Mouse (Mus musculus) spleen, adult 2 months (tissue): Measurements from ENCODE around the gene Pomc. TPM values are rescaled to one million over a fixed set of nuclear protein-coding genes. Genes with fewer than 3 reads are reported as not detected.
A peak's percentile ranks its signal among the peaks of the same experiment; 100 is the strongest.

Source experiments
- DNase-seq, 2 experiments: peaks; one replicate each; pipeline versions ENCODE4 v3.0.0 to v3.0.0-alpha.2; 2012 to 2021; ENCODE audit warnings: low spot score in 2 of 2, low read depth in 1 of 2
- H3K27ac ChIP-seq: fragments of 200-500 bp; 2 replicates; pipeline ENCODE4 v1.5.1; 2012; ENCODE audit warnings: low read length, inconsistent platforms; ENCODE audit not compliant: insufficient read depth
- H3K27me3 ChIP-seq: fragments of 200-500 bp; 2 replicates; pipeline ENCODE4 v1.6.1; 2012; ENCODE audit warnings: mild to moderate bottlenecking, moderate library complexity, low read length, inconsistent platforms; ENCODE audit not compliant: control insufficient read depth, insufficient read depth
- H3K36me3 ChIP-seq: fragments of 200-500 bp; 2 replicates; pipeline ENCODE4 v1.6.1; 2012; ENCODE audit warnings: mild to moderate bottlenecking, low read length, inconsistent platforms; ENCODE audit not compliant: control insufficient read depth, insufficient read depth
- H3K4me1 ChIP-seq: fragments of 200-500 bp; 2 replicates; pipeline ENCODE4 v1.6.1; 2011; ENCODE audit warnings: inconsistent platforms; ENCODE audit not compliant: control insufficient read depth, insufficient read depth, insufficient read length
- H3K4me3 ChIP-seq: fragments of 200-500 bp; 2 replicates; pipeline ENCODE4 v1.5.1; 2011; ENCODE audit warnings: mild to moderate bottlenecking, inconsistent platforms; ENCODE audit not compliant: insufficient read depth, insufficient read length; ENCODE audit errors: extremely low read depth
- CTCF ChIP-seq: fragments of 200-500 bp; IDR thresholded peaks from 2 replicates; pipeline ENCODE4 v1.5.1; 2011; ENCODE audit warnings: mild to moderate bottlenecking, inconsistent platforms; ENCODE audit not compliant: insufficient read depth, insufficient read length, insufficient replicate concordance; ENCODE audit errors: extremely low read depth
- POLR2A ChIP-seq: fragments of 200-500 bp; IDR thresholded peaks from 2 replicates; pipeline ENCODE4 v1.6.1; 2011; ENCODE audit warnings: low read depth, low read length, inconsistent platforms
- WGBS: fragments of 180-500 bp; shearing (Covaris S2); methylation state at CpG from one replicate; pipeline ENCODE4 v1.1.7; 2018; 5-methylcytosine and 5-hydroxymethylcytosine counted together
- polyA plus RNA-seq: library from polyadenylated mRNA; depleted of rRNA; stranded (reverse); fragments of >200 nt; gene quantifications from 2 replicates; pipeline ENCODE4 v1.2.3, GENCODE M21; 2012

The Pomc gene
- polyA plus RNA-seq, 1 experiment, result 0.44 TPM

DNA sequence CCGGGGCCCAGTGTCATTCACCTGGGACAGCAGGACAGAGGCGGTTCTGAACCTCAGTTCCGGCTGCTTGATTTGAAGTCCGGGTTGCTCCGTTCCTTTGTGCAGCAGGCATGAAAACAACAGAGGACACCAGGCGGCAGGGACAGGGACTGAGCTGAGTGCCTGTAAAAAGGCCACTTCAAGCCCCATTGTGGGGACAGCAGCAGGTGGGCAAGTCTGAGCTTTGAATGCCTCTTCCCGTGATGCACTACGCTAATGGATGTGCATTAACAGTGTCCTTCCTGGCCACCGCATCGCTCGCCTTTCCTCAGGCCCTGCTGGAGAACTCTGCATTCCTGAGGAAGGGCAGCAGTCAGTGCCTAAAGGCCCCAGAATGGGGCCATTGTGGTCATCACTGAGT lies 12.7 kb upstream of the Pomc start:
- H3K4me1 ChIP-seq, result no peaks in the 10 kb centered on the region
- TF ChIP-seq POLR2A (no peak), CTCF (no peak)
- no peaks in the 10 kb centered on the region for H3K36me3 ChIP-seq
- no peak overlapping the region for H3K27ac ChIP-seq
- DNase-seq, result no peak
- no peak overlapping the region for H3K4me3 ChIP-seq
- H3K27me3 ChIP-seq, result no peaks in the 10 kb centered on the region
- 76% methylated on average over 11 of the region's 11 CpGs for WGBS

- Histone ChIP-seq H3K4me3 (no peak overlapping the region), H3K4me1 (no peaks in the 10 kb centered on the region), H3K36me3 (no peaks in the 10 kb centered on the region), H3K27me3 (no peaks in the 10 kb centered on the region), H3K27ac (no peak overlapping the region)
- 87% methylated on average over 4 of the region's 4 CpGs for WGBS
- TF ChIP-seq CTCF (no peak), POLR2A (no peak)
- no peak for DNase-seq
Observed at GRCm38 (mm10) chr12:3944454-3945073, 10.2 kb upstream of the Pomc start.

DNA sequence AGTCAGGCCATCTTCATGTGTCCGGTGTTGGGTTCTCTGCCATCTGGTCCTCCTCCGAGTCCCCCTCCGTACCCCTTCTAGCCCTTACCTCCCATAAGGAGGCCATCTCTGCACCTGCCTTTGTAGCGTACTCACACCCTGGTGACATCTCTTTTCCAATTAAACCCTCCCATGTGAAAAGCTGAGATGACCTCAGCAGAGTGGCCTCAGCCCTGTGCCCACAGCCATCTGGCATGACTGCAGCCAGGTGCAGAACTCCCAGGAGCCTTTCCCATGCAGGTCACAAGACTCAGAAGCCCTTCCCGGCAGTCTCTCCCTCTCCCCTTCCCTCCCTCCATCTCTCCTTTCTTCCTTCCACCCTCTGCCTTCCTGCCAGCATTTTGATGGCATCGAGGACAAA lies 7.2 kb upstream of the Pomc start:
- no peak for DNase-seq
- Histone ChIP-seq H3K27ac (no peak overlapping the region), H3K4me3 (no peak overlapping the region), H3K36me3 (no peaks in the 10 kb centered on the region), H3K4me1 (no peaks in the 10 kb centered on the region), H3K27me3 (no peaks in the 10 kb centered on the region)
- WGBS, result 75% methylated on average over 6 of the region's 6 CpGs
- TF ChIP-seq POLR2A (no peak), CTCF (no peak)

DNA sequence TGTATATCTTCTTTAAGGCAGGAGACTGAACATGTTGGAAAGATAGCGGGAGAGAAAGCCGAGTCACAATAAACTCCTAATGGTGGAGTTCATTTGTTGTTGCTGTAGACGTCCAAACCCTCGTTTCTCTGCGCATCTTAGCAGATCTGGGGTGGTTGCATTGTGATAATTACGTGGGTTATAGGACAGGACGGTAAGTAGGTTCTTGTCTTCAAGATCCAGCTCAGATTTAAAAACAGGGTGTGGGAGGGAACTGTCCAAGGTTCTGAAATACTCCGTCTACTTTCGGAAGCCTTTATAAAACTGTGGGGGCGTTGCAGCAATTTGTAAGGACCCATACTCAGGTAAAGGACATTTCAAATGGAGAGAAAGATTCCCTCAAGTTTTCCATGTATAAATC lies 620 bp downstream of the Pomc start:
- Histone ChIP-seq H3K4me1 (no peaks in the 10 kb centered on the region; the same call in 1 of the 2 replicates), H3K36me3 (no peaks in the 10 kb centered on the region), H3K27me3 (peaks cover 2% of the 10 kb centered on the region; the same call in 1 of the 2 replicates), H3K4me3 (no peak overlapping the region), H3K27ac (no peak overlapping the region)
- DNase-seq, result no peak
- TF ChIP-seq POLR2A, result no peak
- TF ChIP-seq CTCF, result no peak
- 30% methylated on average over 10 of the region's 10 CpGs for WGBS

DNA sequence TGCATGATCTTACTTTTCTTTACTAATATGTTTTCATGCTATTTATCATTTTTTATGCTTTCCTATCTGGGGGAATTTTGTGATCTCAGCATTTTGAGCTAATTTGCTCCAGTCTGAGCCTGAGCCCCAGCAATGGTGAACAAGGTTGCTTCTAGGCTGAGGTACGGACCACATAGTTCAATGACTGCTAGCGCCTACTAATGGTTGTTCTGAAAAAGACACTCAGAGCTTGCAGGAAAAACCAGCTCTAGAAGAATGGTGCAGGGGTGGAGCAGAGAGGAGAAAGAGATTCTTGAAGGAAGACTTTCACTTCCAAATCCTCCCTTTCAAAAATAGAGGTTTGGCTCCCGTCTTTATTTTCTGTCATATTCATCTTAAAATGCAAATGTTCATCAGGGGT lies 1.6 kb downstream of the Pomc start:
- no peak for DNase-seq
- peaks cover 3% of the 10 kb centered on the region; the same call in 1 of the 2 replicates for H3K4me1 ChIP-seq
- no peaks in the 10 kb centered on the region for H3K36me3 ChIP-seq
- 18% methylated on average over 3 of the region's 3 CpGs for WGBS
- H3K27ac ChIP-seq, result no peak overlapping the region
- TF ChIP-seq CTCF, result no peak
- no peak for TF ChIP-seq POLR2A
- no peak overlapping the region for H3K4me3 ChIP-seq
- H3K27me3 ChIP-seq, result peaks cover 2% of the 10 kb centered on the region; the same call in 1 of the 2 replicates

DNA sequence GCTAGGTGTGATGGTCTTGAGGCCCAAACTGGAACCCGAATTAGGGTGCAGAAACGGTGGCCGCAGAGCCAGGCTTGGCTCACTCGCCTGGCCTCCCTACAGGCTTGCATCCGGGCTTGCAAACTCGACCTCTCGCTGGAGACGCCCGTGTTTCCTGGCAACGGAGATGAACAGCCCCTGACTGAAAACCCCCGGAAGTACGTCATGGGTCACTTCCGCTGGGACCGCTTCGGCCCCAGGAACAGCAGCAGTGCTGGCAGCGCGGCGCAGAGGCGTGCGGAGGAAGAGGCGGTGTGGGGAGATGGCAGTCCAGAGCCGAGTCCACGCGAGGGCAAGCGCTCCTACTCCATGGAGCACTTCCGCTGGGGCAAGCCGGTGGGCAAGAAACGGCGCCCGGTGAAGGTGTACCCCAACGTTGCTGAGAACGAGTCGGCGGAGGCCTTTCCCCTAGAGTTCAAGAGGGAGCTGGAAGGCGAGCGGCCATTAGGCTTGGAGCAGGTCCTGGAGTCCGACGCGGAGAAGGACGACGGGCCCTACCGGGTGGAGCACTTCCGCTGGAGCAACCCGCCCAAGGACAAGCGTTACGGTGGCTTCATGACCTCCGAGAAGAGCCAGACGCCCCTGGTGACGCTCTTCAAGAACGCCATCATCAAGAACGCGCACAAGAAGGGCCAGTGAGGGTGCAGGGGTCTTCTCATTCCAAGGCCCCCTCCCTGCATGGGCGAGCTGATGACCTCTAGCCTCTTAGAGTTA lies 5.2 kb downstream of the Pomc start:
- 4% methylated on average over 53 of the region's 53 CpGs for WGBS
- DNase-seq, result peak; percentile 81 to 86
- H3K4me1 ChIP-seq, result peaks cover 3% of the 10 kb centered on the region; the same call in 1 of the 2 replicates
- H3K27ac ChIP-seq, result peak overlapping the region; percentile 72
- peak overlapping the region; percentile 64 for H3K4me3 ChIP-seq
- peak; percentile 92 for TF ChIP-seq POLR2A
- TF ChIP-seq CTCF, result no peak
- peaks cover under 1% of the 10 kb centered on the region; the same call in 1 of the 2 replicates for H3K27me3 ChIP-seq
- no peaks in the 10 kb centered on the region for H3K36me3 ChIP-seq

- peaks cover 3% of the 10 kb centered on the region; the same call in 1 of the 2 replicates for H3K4me1 ChIP-seq
- WGBS, result 76% methylated on average over 4 of the region's 4 CpGs
- H3K27ac ChIP-seq, result no peak overlapping the region
Observed at GRCm38 (mm10) chr12:3960553-3960952, 5.8 kb downstream of the Pomc start.

More at GRCm38 (mm10) chr12:3960553-3960952, 5.8 kb downstream of the Pomc start:
- TF ChIP-seq CTCF, result no peak
- no peak for TF ChIP-seq POLR2A
- Histone ChIP-seq H3K27me3 (no peaks in the 10 kb centered on the region), H3K4me3 (peak overlapping the region; percentile 64; the same call in 1 of the 2 replicates), H3K36me3 (no peaks in the 10 kb centered on the region)
- DNase-seq, result no peak
